Mouse (Mus musculus) heart, embryonic 11.5 days (tissue): Measurements from ENCODE around the gene Senp6. TPM values are rescaled to one million over a fixed set of nuclear protein-coding genes. Genes with fewer than 3 reads are reported as not detected.
"Not testable (repeated sequence)": the region's sequence is repeated elsewhere in the genome, so short reads cannot be mapped to it uniquely, and the experiment has no call there.

Source experiments
- ATAC-seq: fragments of 200-750 bp; cut with Nextera tagmentation; replicated peaks from 2 replicates; pipeline ENCODE4 v1.8.0; 2017; ENCODE audit warnings: moderate library complexity; ENCODE audit not compliant: insufficient number of reproducible peaks, low FRiP score, low TSS enrichment
- H3K27ac ChIP-seq: fragments of 300-500 bp; sonication (generic); 2 replicates; pipeline ENCODE4 v1.5.1; 2014; ENCODE audit warnings: mild to moderate bottlenecking, low read depth, low read length
- H3K27me3 ChIP-seq: fragments of 300-500 bp; sonication (generic); 2 replicates; pipeline ENCODE4 v1.6.1; 2014; ENCODE audit warnings: mild to moderate bottlenecking, low read length, mixed read lengths; ENCODE audit not compliant: control insufficient read depth, insufficient read depth
- H3K36me3 ChIP-seq: fragments of 300-500 bp; sonication (generic); 2 replicates; pipeline ENCODE4 v1.6.1; 2014; ENCODE audit warnings: mild to moderate bottlenecking, low read length, moderate library complexity, mixed read lengths; ENCODE audit not compliant: control insufficient read depth, insufficient read depth
- H3K4me1 ChIP-seq: fragments of 300-500 bp; sonication (generic); 2 replicates; pipeline ENCODE4 v1.6.1; 2014; ENCODE audit warnings: low read length; ENCODE audit not compliant: control insufficient read depth, insufficient read depth
- H3K4me2 ChIP-seq: fragments of 300-500 bp; sonication (generic); 2 replicates; pipeline ENCODE4 v1.6.1; 2014; ENCODE audit warnings: mild to moderate bottlenecking, moderate library complexity
- H3K4me3 ChIP-seq: fragments of 300-500 bp; sonication (generic); 2 replicates; pipeline ENCODE4 v1.5.1; 2014; ENCODE audit warnings: low read depth, low read length
- H3K9ac ChIP-seq: fragments of 300-500 bp; sonication (generic); 2 replicates; pipeline ENCODE4 v1.6.1; 2014; ENCODE audit warnings: mild to moderate bottlenecking, low read depth, low read length, moderate library complexity
- H3K9me3 ChIP-seq: fragments of 300-500 bp; sonication (generic); replicated peaks from 2 replicates; pipeline ENCODE4 v1.6.1; 2016; ENCODE audit warnings: low read length; ENCODE audit not compliant: control insufficient read depth
- WGBS: fragments of 180-500 bp; shearing (Covaris S2); extraction: QIAGEN DNeasy Blood & Tissue Kit; methylation state at CpG from one replicate; pipeline ENCODE4 v1.1.7; 2014; ENCODE audit not compliant: insufficient replicate concordance; 5-methylcytosine and 5-hydroxymethylcytosine counted together
- polyA plus RNA-seq: library from polyadenylated mRNA; unstranded; fragments of >200 nt; fragmentation: Nextera tagmentation; extraction: Ambion mirVana; gene quantifications from 2 replicates; pipeline ENCODE4 v1.2.1, GENCODE M21; 2014

Senp6 gene
- polyA plus RNA-seq, 1 experiment from 2014 or later, result 52.6 TPM

DNA sequence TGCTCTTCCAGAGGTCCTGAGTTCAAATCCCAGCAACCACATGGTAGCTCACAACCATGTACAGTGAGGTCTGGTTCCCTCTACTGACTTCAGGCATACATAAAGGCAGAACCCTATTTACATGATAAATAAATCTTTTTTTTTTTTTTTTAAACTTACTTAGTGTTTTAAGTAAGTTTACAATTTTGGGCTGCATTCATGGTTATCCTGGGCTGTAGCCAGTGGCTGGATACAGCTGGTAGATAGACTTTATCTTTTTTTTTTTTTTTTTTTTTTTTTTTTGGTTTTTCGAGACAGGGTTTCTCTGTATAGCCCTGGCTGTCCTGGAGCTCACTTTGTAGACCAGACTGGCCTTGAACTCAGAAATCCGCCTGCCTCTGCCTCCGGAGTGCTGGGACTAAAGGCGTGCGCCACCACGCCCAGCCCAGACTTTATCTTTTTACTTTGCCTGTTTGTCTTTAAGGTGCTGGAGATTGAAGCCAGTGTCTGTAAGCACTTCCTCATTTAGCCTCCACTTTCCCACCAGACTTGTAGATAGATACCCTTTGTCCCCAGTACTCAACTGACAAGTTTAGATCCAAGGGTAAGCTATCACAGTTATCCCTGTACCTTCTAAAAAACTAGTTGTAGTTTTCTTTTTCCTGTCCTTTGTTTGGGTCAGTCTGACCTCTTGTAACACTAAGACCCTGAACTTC is 19.7 kb downstream of the Senp6 start:
- WGBS, result 36% methylated on average over 5 of the region's 6 CpGs
- H3K4me1 ChIP-seq, result peaks cover 18% of the 10 kb centered on the region
- not testable (repeated sequence) for H3K27ac ChIP-seq, H3K9ac ChIP-seq, H3K4me3 ChIP-seq, H3K4me2 ChIP-seq, H3K36me3 ChIP-seq, H3K9me3 ChIP-seq, H3K27me3 ChIP-seq, ATAC-seq

DNA sequence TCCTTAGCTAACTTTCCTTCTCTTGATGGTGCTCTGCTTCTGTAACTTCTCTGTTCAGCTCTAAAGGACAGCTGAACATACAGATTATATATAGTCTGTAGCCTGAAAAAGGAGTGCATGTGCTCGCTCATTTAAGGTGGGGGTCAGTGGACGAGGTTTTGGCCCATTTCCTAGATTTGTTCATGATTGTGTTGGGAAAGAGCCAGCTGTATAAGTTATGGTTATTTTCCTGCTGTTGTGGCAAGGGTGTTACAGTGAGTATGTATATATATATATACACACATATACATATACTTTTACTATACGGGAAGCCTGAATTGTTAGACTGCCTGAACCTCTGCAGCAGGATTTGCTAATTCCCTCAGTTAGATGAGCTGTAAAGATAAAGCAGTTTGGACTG is 22.7 kb downstream of the Senp6 start:
- Histone ChIP-seq H3K36me3 (no peaks in the 10 kb centered on the region), H3K4me1 (peaks cover 14% of the 10 kb centered on the region), H3K4me3 (no peak overlapping the region), H3K9me3 (no peaks in the 10 kb centered on the region), H3K4me2 (no peak overlapping the region), H3K9ac (no peak overlapping the region), H3K27me3 (no peaks in the 10 kb centered on the region), H3K27ac (no peak overlapping the region)
- WGBS, result 74% methylated on average over 3 of the region's 3 CpGs
- no peak for ATAC-seq

DNA sequence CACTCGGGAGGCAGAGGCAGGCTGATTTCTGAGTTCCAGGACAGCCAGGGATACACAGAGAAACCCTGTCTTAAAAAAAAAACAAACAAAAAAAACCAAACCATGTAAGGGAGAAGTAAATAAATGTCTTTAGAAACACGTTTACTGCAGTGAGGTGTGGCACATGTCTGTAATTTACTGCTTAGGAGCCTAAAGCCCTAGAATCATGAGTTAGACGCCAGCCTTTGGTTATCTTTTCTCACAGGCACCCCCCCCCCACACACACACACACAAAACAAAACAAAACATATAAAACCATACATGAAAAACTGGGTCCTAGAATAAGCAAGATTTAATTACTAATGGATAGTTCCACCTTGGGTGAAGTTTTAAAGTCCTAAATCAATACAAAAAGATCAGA is 29.6 kb downstream of the Senp6 start:
- no peak overlapping the region for H3K4me2 ChIP-seq
- no peaks in the 10 kb centered on the region for H3K36me3 ChIP-seq
- H3K4me3 ChIP-seq, result no peak overlapping the region
- WGBS, result 87% methylated on average over 3 of the region's 3 CpGs
- no peaks in the 10 kb centered on the region for H3K27me3 ChIP-seq
- H3K9ac ChIP-seq, result no peak overlapping the region
- ATAC-seq, result no peak
- H3K9me3 ChIP-seq, result no peaks in the 10 kb centered on the region
- H3K4me1 ChIP-seq, result no peaks in the 10 kb centered on the region
- H3K27ac ChIP-seq, result no peak overlapping the region

DNA sequence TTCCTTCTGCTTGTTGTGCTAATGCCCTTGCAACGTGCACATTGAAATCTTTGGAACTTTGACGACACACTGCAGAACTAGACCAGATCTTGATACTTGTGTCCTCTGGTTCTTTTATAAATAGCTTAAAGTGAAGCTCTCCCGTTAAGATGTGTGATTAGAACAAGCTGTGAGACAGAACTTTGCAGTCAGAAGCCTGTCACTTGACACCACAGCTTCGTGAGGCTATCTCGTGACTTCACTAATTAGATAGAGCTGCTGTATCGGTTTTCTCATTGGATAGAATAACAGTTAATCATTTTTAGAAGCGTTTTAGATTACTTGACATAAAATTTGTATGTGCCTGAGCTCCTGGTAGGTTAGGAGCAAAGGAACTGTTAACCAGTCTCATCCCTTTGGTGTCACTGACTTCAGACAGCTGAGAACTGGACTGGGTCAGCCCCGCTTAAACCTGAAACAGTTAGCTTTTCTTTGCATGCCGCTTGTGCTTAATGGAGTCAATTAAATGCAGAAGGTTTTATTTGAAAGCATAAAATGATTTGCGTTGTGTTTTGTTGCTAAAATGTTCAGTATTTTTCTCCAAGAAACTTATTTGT is 79.4 kb downstream of the Senp6 start:
- Histone ChIP-seq H3K27me3 (no peaks in the 10 kb centered on the region), H3K9ac (no peak overlapping the region), H3K27ac (peak overlapping the region; percentile 6; the same call in 1 of the 2 replicates), H3K4me1 (0 out of 2 replicates have a peak, but pooled peaks cover 8% of the 10 kb centered on the region), H3K4me2 (no peak overlapping the region), H3K9me3 (no peaks in the 10 kb centered on the region), H3K36me3 (peaks cover 17% of the 10 kb centered on the region; the same call in 1 of the 2 replicates), H3K4me3 (no peak overlapping the region)
- ATAC-seq, result no peak
- WGBS, result 45% methylated on average over 10 of the region's 10 CpGs

DNA sequence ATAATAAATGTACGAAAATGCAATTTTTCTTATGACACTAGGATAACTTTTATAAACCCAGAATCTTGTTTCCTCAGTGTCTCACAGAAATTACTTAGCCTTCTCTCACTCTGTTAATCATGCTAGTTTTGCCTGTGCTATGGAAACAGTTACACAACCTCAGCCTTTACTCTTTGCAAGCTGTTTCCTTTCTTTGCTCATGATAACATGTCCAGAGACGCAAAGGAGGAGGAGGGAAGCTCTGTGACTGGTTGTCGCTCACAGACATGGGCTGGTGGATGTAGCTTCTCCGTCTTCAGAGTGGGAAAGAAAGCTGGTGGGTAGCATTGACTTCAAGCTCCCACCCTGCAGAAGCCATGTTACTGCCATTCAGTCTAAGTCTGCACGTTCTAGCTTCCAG is 82.9 kb downstream of the Senp6 start:
- H3K9me3 ChIP-seq, result no peaks in the 10 kb centered on the region
- WGBS, result 65% methylated on average over 5 of the region's 5 CpGs
- 0 out of 2 replicates have a peak, but pooled peaks cover 8% of the 10 kb centered on the region for H3K4me1 ChIP-seq
- H3K4me2 ChIP-seq, result no peak overlapping the region
- H3K27me3 ChIP-seq, result no peaks in the 10 kb centered on the region
- no peak overlapping the region for H3K27ac ChIP-seq
- H3K4me3 ChIP-seq, result no peak overlapping the region
- no peak for ATAC-seq
- no peak overlapping the region for H3K9ac ChIP-seq
- peaks cover 8% of the 10 kb centered on the region; the same call in 1 of the 2 replicates for H3K36me3 ChIP-seq

DNA sequence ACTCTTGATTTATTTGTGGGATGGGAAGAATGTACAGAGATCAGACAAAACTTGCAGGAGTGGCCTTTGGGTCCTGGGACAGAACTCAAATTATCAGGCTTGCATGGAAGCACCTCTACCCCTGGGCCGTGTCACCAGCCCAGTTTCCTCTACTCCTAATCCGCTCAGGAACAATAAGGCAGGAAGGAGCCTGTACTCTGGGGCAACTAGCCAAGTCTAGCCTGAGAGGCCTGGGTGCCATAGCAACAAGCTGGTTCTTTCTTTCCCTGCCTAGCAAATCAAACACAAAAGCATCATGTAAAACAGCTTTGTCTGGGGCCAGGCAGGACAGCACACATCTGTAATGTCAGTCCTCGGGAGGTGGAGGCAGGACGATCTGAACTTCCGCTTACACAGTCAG is 88.6 kb downstream of the Senp6 start:
- Histone ChIP-seq H3K9me3 (no peaks in the 10 kb centered on the region), H3K9ac (no peak overlapping the region)
- 77% methylated on average over 5 of the region's 5 CpGs for WGBS

DNA sequence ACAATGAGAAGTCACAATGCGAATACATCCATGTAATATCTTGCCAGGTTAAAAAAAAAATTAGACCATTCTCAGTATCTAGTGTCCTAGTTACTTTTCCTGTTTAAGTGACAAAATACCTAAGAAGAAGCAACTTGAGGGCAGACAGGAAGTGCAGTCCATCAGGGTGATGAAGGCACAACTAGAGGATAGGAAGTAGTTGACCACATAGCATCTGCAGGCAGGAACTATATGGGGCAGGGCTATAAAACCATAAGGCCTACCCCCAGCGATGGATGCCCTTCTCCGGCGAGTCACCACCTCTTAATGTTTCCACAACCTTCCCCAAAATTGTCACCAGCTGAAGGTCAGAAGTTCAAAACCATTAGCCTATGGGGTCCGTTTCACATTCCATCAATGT is 90.1 kb downstream of the Senp6 start:
- WGBS, result 81% methylated on average over 5 of the region's 5 CpGs
- Histone ChIP-seq H3K4me1 (no peaks in the 10 kb centered on the region), H3K27ac (no peak overlapping the region), H3K27me3 (no peaks in the 10 kb centered on the region), H3K36me3 (no peaks in the 10 kb centered on the region), H3K4me2 (no peak overlapping the region), H3K9ac (no peak overlapping the region), H3K9me3 (no peaks in the 10 kb centered on the region), H3K4me3 (no peak overlapping the region)
- ATAC-seq, result no peak

More for the DNA sequence above, 88.6 kb downstream of the Senp6 start:
- ATAC-seq, result no peak
- Histone ChIP-seq H3K27me3 (no peaks in the 10 kb centered on the region), H3K4me2 (no peak overlapping the region), H3K36me3 (no peaks in the 10 kb centered on the region), H3K27ac (0 out of 2 replicates have a peak overlapping the region, but pooled peaks have one; percentile 41), H3K4me3 (no peak overlapping the region), H3K4me1 (no peaks in the 10 kb centered on the region)

DNA sequence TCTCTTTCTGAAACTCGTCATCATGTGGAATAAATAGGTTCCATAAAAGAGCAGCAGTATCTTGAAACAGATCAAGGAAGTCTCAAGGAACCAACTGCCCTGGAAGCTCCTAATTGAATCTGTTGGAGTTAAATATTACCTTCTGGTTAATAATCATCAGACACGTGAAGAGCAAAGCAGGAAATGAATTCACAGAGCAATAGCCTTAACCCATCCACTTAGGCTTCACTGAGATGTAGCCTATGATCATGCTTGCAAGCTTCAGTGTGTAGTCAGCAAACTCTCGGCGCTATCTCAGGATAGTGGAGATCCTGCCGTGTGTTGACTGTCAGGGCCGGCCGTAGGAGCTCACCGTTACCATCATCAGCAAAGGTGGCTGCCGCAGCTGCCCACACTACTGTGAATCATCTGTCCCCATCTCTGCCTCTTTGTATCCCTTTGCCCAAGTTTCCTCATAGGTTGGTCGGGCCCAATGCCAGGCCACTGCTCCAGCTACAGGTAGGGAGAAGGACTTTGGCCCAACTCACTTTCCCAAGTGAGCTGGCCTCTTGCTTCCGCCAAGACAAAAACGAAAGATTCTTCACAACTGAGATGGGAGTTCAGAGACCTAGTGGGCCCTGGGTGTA is 91.2 kb downstream of the Senp6 start:
- H3K4me2 ChIP-seq, result no peak overlapping the region
- H3K36me3 ChIP-seq, result no peaks in the 10 kb centered on the region
- H3K4me3 ChIP-seq, result no peak overlapping the region
- ATAC-seq, result no peak
- H3K4me1 ChIP-seq, result no peaks in the 10 kb centered on the region
- no peaks in the 10 kb centered on the region for H3K27me3 ChIP-seq
- no peak overlapping the region for H3K27ac ChIP-seq
- no peak overlapping the region for H3K9ac ChIP-seq
- 88% methylated on average over 12 of the region's 12 CpGs for WGBS
- no peaks in the 10 kb centered on the region for H3K9me3 ChIP-seq
